Mouse (Mus musculus) midbrain, embryonic 14.5 days (tissue): ENCODE results near the gene Trpm1. TPM values are rescaled to one million over a fixed set of nuclear protein-coding genes. Genes with fewer than 3 reads are reported as not detected.
"Not testable (repeated sequence)": the region's sequence is repeated elsewhere in the genome, so short reads cannot be mapped to it uniquely, and the experiment has no call there.

Experiments used
- ATAC-seq: fragments of 200-750 bp; cut with Nextera tagmentation; 2 replicates; pipeline ENCODE4 v1.8.0; 2017; ENCODE audit warnings: moderate number of reproducible peaks, moderate library complexity; ENCODE audit not compliant: low FRiP score, low TSS enrichment
- DNase-seq: peaks from one replicate; pipeline ENCODE4 v3.0.0-alpha.2; 2015
- H3K27ac ChIP-seq: fragments of 300-500 bp; sonication (generic); replicated peaks from 2 replicates; pipeline ENCODE4 v1.5.1; 2014; ENCODE audit warnings: mild to moderate bottlenecking, low read depth, low read length, moderate library complexity
- H3K27me3 ChIP-seq: fragments of 300-500 bp; sonication (generic); 2 replicates; pipeline ENCODE4 v1.6.1; 2014; ENCODE audit warnings: low read length, control low read depth, mixed read lengths; ENCODE audit not compliant: control insufficient read depth, insufficient read depth
- H3K36me3 ChIP-seq: fragments of 300-500 bp; sonication (generic); 2 replicates; pipeline ENCODE4 v1.6.1; 2014; ENCODE audit warnings: low read length, control low read depth; ENCODE audit not compliant: control insufficient read depth, insufficient read depth
- H3K4me1 ChIP-seq: fragments of 300-500 bp; sonication (generic); 2 replicates; pipeline ENCODE4 v1.6.1; 2014; ENCODE audit warnings: mild to moderate bottlenecking, antibody characterized with exemption, low read length, control low read depth; ENCODE audit not compliant: control insufficient read depth, insufficient read depth
- H3K4me2 ChIP-seq: fragments of 300-500 bp; sonication (generic); 2 replicates; pipeline ENCODE4 v1.6.1; 2014; ENCODE audit warnings: mild to moderate bottlenecking, low read length, moderate library complexity
- H3K4me3 ChIP-seq: fragments of 300-500 bp; sonication (generic); replicated peaks from 2 replicates; pipeline ENCODE4 v1.5.1; 2014; ENCODE audit warnings: low read depth, low read length
- H3K9ac ChIP-seq: fragments of 300-500 bp; sonication (generic); replicated peaks from 2 replicates; pipeline ENCODE4 v1.6.1; 2014; ENCODE audit warnings: mild to moderate bottlenecking, low read length, moderate library complexity
- H3K9me3 ChIP-seq: fragments of 300-500 bp; sonication (generic); 2 replicates; pipeline ENCODE4 v1.6.1; 2016; ENCODE audit warnings: low read length, control low read depth, mixed read lengths; ENCODE audit not compliant: control insufficient read depth
- WGBS: fragments of 180-500 bp; shearing (Covaris S2); extraction: QIAGEN DNeasy Blood & Tissue Kit; methylation state at CpG from one replicate; pipeline ENCODE4 v1.1.7; 2014; 5-methylcytosine and 5-hydroxymethylcytosine counted together
- polyA plus RNA-seq: library from polyadenylated mRNA; unstranded; fragments of >200 nt; fragmentation: Nextera tagmentation; extraction: Ambion mirVana; gene quantifications from 2 replicates; pipeline ENCODE4 v1.2.1, GENCODE M21; 2014

Gene Trpm1
- 0.93 TPM in 1 of 2 replicates, not detected in the other for polyA plus RNA-seq

DNA sequence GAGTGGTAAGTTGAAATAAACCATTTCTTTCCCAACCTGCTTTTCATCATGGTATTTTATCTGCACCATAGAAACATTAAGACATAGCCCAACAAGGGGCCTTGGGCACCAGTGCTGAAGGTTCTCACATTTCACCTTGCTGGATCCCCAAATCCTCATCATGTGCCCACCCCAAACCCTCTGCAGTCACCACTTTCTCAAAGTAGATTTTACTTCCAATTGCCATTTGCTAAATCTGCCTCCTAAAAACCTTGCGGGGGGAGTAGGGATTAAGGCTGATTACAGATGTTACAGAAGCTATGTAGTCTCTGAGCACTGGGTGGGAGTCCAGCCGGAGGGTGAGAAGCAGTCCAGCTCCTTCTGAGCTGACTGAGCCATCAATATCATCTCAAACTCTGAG, at the start of gene Trpm1:
Trpm1 (plus strand) TSS at position 301 of the 400 bp plus-strand sequence.
- H3K4me2 ChIP-seq = no peak within 1 kb of the TSS
- no peak within 1 kb of the TSS for H3K4me3 ChIP-seq
- H3K27ac ChIP-seq = no peak within 1 kb of the TSS
- 92% methylated on average over 2 of the region's 2 CpGs for WGBS
- H3K9me3 ChIP-seq = no peaks in the 10 kb centered on the region
- H3K36me3 ChIP-seq = no peaks in the 10 kb centered on the region
- ATAC-seq = no peak
- DNase-seq = no peak
- H3K9ac ChIP-seq = no peak within 1 kb of the TSS
- no peaks in the 10 kb centered on the region for H3K27me3 ChIP-seq
- 0 out of 2 replicates have a peak, but pooled peaks cover 5% of the 10 kb centered on the region for H3K4me1 ChIP-seq

DNA sequence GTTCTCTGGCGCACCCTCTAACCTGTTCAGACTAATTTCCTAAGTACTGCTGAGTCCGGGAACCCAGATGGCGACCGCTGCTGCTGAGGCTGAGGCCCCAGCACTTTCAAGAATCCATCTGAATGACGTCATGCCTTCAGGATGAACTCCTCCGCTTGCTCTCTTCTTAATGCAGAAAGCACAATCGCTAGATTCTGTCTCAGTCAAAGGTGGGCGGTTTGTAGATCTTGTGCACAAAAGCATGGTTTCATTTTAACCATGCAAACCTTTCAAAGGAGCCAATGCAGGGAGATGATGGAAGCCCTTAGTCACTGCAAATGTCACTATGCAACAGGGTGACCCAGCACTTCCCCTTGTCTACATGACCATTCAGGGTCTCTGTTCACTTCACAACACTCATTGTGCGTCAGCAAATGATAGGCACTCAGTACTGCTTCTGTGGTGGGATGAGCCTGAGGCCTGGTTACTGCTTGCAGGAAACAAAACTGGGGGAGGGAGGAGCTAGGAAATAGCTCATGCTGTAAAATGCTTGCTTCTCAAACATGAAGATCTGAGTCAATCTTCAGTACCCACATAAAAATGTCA, 31.4 kb upstream of the Trpm1 start:
- H3K4me1 ChIP-seq = no peaks in the 10 kb centered on the region
- H3K9ac ChIP-seq = no peak overlapping the region
- no peak overlapping the region for H3K27ac ChIP-seq
- H3K4me2 ChIP-seq = no peak overlapping the region
- 89% methylated on average over 9 of the region's 9 CpGs for WGBS
- H3K36me3 ChIP-seq = no peaks in the 10 kb centered on the region
- no peak overlapping the region for H3K4me3 ChIP-seq
- DNase-seq (no peak), ATAC-seq (no peak)
- H3K27me3 ChIP-seq = no peaks in the 10 kb centered on the region
- no peaks in the 10 kb centered on the region for H3K9me3 ChIP-seq

- Histone ChIP-seq H3K36me3 (no peaks in the 10 kb centered on the region), H3K4me3 (no peak overlapping the region), H3K4me2 (no peak overlapping the region), H3K27ac (no peak overlapping the region), H3K9ac (no peak overlapping the region), H3K27me3 (no peaks in the 10 kb centered on the region), H3K9me3 (no peaks in the 10 kb centered on the region), H3K4me1 (no peaks in the 10 kb centered on the region)
- no peak for ATAC-seq
- DNase-seq = no peak
- WGBS = 94% methylated on average over 4 of the region's 4 CpGs
These were observed 29.9 kb upstream of the Trpm1 start for GRCm38 (mm10) chr7:64123721-64124120.

DNA sequence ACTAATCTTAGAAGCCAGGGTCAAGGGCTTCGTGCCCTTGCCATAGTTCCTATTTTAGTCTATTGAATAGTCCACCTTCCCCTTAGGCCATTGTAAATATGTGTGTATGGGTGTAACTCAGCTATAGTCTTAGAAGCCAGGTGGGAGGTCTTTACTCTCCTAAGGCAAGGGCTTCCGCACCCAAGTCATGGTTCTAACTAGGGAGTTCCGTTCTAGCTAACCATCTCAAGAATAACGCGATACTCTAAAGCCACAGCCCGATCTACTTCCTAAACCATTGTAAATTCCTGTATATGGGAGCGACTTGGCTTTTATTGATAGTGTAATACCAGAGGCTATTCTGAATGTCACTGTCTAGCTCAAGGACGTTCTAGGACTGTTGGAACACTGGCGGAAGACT, 27.6 kb upstream of the Trpm1 start:
- H3K27ac ChIP-seq, H3K4me2 ChIP-seq, H3K9me3 ChIP-seq, H3K4me3 ChIP-seq, H3K4me1 ChIP-seq, H3K27me3 ChIP-seq, DNase-seq, H3K9ac ChIP-seq, ATAC-seq, H3K36me3 ChIP-seq: not testable (repeated sequence)
- 95% methylated on average over 8 of the region's 9 CpGs for WGBS

DNA sequence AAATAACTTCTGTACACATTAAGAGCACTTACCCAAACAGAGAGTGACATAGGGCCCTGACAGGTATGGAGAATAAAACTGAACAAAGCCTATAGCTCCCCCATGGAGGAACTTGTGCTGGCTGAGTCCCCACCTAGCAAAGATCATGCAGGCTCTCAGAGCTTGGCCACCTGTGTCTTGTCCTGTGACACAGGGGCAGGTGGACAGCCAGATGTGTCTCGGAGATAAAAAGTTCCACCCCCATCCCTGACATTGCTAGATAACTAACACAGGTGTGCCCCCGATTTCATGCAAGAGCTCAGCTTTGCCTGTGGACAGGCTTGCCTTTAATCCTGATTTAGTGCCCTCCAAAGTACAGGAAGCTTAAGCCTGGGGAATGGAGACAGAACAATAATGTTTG, 13.8 kb upstream of the Trpm1 start:
- Histone ChIP-seq H3K4me3 (no peak overlapping the region), H3K4me1 (no peaks in the 10 kb centered on the region), H3K4me2 (no peak overlapping the region), H3K27ac (no peak overlapping the region), H3K36me3 (no peaks in the 10 kb centered on the region), H3K9me3 (no peaks in the 10 kb centered on the region), H3K9ac (no peak overlapping the region), H3K27me3 (no peaks in the 10 kb centered on the region)
- no peak for DNase-seq
- 84% methylated on average over 2 of the region's 2 CpGs for WGBS
- no peak for ATAC-seq

DNA sequence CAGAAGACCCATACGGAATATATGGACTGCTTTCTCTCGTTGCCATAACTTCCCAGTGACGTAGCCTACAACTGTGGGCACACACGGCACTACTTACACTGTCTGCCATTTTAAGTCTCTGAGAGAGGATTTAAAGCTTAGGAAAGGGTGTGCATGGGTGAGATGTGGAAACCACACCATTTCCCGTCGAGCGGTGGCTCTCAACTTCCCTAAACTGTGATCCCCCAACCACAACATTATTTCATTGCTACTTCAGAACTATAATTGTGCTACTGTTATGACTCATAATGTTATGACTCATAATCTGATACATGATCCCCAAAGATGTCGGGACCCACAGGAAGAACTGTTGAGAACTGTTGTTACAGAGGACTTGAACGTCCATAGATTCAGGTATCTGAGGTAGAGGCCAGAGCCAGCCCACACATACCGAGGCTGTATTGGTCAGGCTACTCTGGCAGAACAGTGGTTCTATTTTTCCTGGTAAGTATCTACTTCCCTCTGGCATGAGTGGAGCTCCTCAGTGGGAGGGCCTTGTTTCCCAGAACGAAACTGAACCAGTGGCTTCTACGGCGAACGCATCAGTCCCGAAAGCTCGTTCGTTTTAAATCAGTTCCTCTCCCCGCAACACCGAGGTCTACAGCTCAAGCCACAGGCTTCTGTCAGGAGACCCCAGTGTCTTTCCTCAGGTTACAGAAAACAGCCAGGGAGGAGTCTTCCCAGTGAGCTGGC, 12.2 kb upstream of the Trpm1 start:
- Histone ChIP-seq H3K9ac (no peak overlapping the region), H3K27ac (no peak overlapping the region), H3K9me3 (no peaks in the 10 kb centered on the region), H3K4me2 (no peak overlapping the region), H3K36me3 (no peaks in the 10 kb centered on the region), H3K4me1 (no peaks in the 10 kb centered on the region), H3K27me3 (no peaks in the 10 kb centered on the region), H3K4me3 (no peak overlapping the region)
- no peak for DNase-seq
- 94% methylated on average over 19 of the region's 19 CpGs for WGBS
- no peak for ATAC-seq

- Histone ChIP-seq H3K27ac (no peak overlapping the region), H3K4me2 (no peak overlapping the region), H3K9me3 (no peaks in the 10 kb centered on the region), H3K27me3 (no peaks in the 10 kb centered on the region), H3K36me3 (no peaks in the 10 kb centered on the region), H3K9ac (no peak overlapping the region), H3K4me1 (no peaks in the 10 kb centered on the region), H3K4me3 (no peak overlapping the region)
- WGBS = 82% methylated on average over 2 of the region's 2 CpGs
- ATAC-seq = no peak
- DNase-seq = no peak
These were observed 4.3 kb upstream of the Trpm1 start for GRCm38 (mm10) chr7:64149337-64149736.

DNA sequence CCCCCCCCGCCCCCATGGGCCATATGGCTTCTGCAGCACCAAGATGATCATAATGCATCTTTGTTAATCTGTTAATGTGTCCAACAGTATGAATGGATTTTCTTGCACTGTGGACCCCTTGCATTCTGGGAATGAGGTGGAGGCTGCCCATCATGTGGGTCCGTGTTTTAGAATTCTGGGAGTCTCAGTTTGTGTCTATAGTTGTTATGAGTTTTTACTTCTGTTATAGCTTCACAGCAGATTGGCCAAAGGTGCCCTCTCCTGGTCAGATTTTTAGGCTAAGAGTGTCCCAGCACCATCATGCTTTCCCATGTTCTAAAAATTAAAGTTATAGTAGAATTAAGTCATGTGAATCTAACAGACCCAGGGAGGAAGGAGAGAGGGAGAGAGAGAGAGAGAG, 3.9 kb upstream of the Trpm1 start:
- Histone ChIP-seq H3K4me2 (no peak overlapping the region), H3K4me1 (no peaks in the 10 kb centered on the region), H3K36me3 (no peaks in the 10 kb centered on the region), H3K9me3 (no peaks in the 10 kb centered on the region), H3K27me3 (no peaks in the 10 kb centered on the region), H3K27ac (no peak overlapping the region), H3K4me3 (no peak overlapping the region), H3K9ac (no peak overlapping the region)
- DNase-seq (peak; percentile 35), ATAC-seq (no peak)
- WGBS = 48% methylated on average over 2 of the region's 2 CpGs
